Mouse (Mus musculus) layer of hippocampus, adult 9-10 months (tissue): Measurements from ENCODE around the gene Zfp976.
"Not testable (repeated sequence)": the region's sequence is repeated elsewhere in the genome, so short reads cannot be mapped to it uniquely, and the experiment has no call there.

Experiments
- DNase-seq: peaks from one replicate; pipeline ENCODE4 v3.0.0; 2022; ENCODE audit warnings: low spot score

Zfp976 gene

DNA sequence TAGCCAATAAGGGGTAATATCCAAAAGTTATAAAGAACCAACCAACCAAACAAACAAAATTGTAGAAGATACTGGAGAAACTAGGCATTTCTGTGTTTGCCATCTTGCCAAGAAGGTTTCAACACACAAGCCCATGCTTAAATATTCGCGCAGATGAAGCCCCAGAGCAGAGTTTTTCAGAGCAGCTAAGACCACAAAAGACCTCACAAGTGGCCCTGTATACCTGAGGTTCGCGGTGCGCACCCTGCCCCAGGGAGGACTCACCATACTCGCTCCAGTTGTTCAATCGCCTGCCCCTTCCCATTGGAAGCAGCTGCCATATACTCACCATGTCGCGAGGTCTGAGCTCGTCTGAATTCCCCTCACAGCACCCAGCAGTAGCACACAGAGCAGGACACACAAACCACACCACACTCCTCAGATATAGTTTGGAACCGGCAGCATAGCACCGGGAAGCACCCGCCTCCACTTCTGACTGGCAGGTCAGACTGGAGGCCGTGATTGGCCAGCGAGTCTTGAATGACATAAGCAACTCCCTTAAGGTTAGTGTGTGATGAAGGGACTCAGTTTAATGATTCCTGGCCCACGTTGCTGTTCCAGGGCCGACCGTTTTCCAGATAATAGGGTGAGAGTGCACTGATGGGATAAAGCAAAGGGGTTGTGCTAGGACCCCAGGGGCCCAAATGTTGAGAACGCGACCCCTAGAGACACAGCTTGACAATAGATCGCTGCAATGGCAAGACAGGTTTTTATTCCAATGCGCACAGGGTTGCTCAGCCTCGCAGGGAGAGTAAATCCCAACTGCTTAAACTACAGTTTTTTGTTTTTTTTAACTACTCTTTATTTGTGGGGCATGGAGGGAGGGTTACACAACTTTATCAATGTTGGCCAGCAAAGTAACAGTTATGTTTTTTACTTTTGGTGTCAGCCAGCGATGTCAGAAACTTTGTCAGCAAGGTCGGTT, at the start of gene Zfp976:
TSS of gene Zfp976 (minus strand) at position 437 of the 964 bp plus-strand sequence.
- peak; percentile 45 for DNase-seq

DNA sequence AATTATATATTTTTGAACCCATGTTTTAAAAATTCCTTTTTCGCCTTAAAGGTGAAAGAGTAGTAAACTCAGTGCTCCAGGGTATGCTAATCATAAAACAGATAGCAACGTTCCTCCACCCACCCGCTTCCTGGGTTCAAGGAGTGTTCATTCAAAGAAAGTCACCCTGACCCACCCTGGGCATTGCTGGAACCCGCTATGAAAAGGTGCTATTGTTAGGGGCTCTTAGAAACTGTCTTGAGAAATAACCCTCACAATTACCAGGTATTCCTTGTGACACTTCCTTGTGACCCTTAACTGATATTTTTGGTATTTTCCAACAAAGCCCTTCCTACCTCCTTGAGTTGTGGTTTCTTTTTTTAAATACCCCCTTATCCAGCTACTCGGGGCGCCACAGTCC, 37.7 kb upstream of the Zfp976 start:
- not testable (repeated sequence) for DNase-seq

- not testable (repeated sequence) for DNase-seq
Measured at GRCm38 (mm10) chr7:42679646-42680045, 37.3 kb upstream of the Zfp976 start.

DNA sequence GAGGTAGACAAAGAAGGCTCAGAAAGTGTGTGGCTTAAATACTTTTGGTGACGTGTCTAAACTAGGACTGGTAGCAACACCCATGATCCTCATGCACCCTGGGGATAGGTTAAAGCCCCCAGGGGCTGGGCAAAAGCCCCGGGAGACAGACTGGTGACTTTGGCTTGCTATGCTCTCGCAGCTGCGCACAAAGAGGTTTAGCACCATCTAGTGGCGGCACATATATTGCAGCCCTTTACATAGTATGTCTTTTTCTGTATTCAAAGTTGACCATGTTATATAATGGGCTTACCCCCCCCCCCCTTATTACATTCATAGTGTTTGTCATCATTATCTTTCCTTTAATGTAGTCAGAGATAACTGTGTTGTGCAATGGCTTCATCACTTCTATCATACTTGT, 17.8 kb upstream of the Zfp976 start:
- not testable (repeated sequence) for DNase-seq

DNA sequence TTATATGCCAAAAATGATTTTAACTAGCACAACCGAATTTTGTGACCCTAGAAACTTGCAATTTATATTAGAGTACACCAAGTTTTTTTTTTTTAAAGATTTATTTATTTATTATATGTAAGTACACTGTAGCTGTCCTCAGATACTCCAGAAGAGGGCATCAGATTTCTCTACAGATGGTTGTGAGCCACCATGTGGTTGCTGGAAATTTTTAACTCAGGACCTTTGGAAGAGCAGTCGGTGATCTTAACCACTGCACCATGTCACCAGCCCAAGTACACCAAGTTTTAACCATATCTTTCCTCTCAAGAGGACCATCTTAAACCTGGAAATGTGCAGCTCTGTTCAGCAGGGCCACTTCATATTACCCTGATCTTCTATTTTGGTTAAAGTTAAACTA, 12.8 kb upstream of the Zfp976 start:
- not testable (repeated sequence) for DNase-seq

GRCm38 (mm10) chr7:42643120-42643620, 782 bp upstream of the Zfp976 start:
- not testable (repeated sequence) for DNase-seq

DNA sequence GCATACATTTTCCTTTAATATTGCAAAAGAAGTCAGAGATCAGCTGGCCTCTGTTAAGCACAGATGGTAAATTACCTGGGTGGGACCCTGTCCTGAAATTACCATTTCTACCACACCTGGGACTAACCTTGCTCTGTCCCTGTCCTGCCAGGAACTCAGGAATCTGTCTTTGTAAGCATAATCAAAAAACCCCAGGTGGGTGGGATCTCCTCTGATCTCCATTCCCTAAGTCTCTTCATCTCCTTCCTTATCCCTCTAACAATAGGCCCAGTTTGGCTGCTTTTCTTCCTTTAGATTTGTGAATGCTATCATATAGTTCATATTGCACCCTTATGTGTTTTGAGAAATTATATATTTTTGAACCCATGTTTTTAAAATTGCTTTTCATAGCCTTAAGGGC, 11.4 kb downstream of the Zfp976 start:
- DNase-seq = not testable (repeated sequence)

GRCm38 (mm10) chr7:42595666-42596065, 46.7 kb downstream of the Zfp976 start:
- DNase-seq = not testable (repeated sequence)

GRCm38 (mm10) chr7:42592413-42592812, 50.0 kb downstream of the Zfp976 start, which contains the start of gene Zfp977:
Gene Zfp977 (minus strand): TSS chr7:42592547.
- DNase-seq = not testable (repeated sequence)

DNA sequence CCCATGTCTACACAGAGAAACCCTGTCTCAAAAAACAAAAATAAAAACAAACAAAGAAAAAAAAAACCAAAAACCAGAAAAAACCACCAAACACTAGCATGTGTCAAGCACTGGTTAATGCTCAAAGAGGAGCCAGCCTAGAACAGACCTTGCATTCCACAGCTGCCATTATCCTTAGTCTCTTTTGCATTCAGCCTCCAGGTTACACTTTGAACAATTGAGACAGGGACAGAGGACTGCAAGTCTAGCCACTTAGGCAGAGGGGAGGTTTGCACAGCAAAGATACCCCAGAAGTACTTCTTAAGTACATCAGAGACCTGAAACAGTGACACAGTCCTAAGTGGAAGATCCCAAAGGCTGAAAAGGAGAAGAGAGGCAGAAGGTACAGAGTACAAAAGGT, 51.1 kb downstream of the Zfp976 start:
- DNase-seq = not testable (repeated sequence)

GRCm38 (mm10) chr7:42578488-42578887, 63.9 kb downstream of the Zfp976 start, which contains the start of gene Gm21028:
Gene Gm21028 (minus strand): TSS chr7:42578588.
- DNase-seq = no peak
